Mouse (Mus musculus): ENCODE measurements at regions not wholly inside any gene's neighbourhood (a gene's known extent, or its start where the extent isn't known, plus 50 kb on each side); places are given as distances from the start of the nearest gene placed in this dataset.

DNA sequence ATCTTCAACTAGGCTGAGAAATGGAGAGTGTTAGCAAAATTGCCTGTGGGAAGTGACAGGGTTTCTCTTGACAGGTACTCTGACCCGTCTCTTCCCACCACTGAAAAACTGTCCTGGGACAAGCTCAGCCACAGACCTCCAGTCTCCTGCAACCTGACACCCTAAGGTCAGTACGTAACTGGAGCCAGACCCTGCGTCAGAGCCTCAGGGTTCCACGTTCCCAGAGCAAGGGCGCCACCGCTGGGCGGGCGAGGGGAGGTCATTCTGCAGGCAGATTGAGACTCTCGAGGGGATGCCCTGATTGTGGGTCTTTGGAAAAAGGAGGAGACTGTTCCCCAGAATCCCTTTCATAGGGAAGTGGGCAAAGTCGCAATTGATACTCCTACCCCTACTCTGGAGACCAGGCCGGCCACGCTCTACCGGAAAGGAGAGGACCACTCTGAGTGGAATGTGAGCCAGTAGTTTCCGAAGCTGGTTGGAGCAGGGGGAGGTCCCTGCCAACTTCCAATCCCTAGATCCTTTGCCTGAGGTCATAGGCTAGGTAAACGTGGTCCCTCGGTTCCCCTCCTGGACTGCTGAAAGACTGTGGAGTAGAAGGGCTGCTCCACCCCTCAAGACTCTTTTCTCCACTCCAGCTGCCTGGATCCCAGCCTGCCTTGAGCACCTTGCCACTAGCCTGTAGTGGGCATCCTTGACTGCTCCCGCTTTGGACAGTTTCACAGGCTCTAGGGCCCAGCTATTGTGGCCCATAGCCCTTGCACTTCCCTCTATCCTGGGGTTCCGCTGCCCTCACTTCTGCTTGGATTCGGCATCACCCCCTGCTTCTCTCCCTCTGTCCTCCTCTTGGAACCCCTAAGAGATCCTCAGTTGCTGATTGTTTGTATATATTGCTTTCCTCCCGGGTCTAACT is 61.0 kb upstream of the Lpcat1 start:
- DNase-seq = peak; percentile 15

DNA sequence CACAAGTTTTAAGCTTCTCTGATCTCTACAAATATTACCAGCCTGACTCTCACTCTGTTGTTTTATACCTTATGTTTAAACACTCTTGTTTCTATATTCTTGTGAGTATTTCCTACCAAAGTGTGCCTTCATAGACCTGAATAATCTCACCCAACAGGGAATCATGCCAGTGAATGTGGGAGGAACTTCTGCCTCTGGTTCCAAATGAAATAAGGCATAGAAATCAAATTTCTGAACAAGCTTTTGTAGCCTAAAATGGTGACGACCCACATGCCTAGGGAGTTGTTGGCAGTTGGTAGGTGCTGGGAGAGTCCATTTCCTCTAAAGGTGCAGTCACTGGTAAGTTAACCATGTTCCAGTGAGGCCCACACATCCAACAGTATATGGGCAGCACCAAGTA is 66.1 kb upstream of the Lpcat1 start:
- no peak for DNase-seq

DNA sequence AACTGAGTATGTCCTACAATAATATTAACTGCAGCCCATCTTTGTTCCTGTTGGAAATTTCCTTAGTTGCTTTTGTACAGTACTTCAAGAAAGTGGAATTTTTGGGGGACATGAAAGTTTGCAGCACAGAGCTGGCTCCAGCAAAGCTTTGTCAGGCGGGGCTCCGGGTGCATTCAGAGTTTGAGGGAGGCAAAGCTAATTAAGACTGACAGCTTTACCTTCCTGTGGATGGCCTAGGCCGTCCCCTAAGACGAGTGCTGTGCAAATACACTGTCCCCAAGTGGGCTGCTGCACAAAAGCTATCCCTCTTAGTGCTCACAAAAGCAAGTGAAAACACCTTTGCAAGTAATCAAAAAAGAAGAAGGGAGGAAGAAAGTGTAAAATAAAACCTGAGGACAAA is 68.7 kb upstream of the Ndufs6 start:
- DNase-seq = no peak

DNA sequence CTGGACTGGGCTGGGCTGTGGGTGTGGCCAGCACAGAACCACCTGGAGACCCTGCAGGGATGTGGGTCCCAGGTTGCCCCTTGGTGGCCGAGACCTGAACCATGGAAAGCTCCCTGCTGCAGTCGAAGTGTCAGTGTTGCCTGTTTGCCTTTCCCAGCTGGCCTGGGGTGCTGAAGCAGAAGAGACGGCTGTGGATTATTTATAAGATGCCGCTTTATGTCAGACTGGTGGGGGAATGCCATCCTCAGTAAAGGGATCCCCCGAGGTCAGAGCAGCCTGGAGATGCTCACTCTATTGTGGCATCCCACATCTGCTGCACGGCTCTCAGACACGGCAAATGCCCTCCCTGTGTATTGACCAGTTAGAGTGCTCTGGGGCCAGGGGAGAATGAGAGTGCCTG is 67.5 kb upstream of the Ndufs6 start:
- DNase-seq = no peak

DNA sequence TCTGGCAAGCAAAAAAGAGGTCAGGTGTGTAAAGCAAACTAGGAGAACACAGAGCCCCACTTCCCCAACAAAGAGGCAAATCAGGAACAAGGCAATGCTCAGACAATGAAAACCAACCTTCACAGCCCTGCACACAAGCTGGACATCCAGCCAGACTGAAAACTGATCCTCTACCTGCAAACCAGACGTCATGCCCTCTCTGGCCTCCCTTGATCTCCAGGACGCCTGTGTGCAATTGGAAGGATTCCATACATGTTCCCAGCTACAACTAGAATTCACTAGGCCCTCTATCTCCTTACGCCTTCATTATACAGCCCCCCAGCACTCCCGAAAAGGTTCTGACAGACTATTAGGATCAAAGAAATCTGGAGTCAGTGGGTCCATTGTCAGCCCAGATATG is 60.7 kb upstream of the Ndufs6 start:
- DNase-seq = no peak

DNA sequence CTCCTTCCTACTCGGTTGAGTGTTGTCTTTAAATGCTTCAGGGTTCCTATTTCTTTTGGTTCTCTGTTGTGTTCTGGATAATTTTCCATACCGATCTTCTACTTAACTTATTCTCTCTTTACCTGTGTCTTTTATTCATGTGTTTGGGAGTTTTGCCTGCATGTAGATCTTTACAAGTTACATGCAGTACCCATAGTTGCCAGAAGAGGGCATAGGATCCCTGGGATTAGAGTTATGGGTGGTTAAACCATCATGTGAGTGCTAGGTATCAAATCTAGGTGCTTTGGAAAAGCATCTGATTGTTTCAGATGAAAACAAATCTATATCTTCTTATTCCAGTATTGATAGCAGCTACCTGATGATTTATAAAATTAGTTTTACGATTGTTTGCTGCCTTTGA is 55.2 kb upstream of the Ndufs6 start:
- DNase-seq = no peak
